Mouse (Mus musculus) embryo, embryonic 9.5 days (tissue): Measurements from ENCODE around the gene Mc1r.
"Not testable (repeated sequence)": the region's sequence is repeated elsewhere in the genome, so short reads cannot be mapped to it uniquely, and the experiment has no call there.

Source experiments
- DNase-seq: peaks from one replicate; pipeline ENCODE4 v3.0.0-alpha.2; 2017; ENCODE audit errors: extremely low spot score

Gene Mc1r

DNA sequence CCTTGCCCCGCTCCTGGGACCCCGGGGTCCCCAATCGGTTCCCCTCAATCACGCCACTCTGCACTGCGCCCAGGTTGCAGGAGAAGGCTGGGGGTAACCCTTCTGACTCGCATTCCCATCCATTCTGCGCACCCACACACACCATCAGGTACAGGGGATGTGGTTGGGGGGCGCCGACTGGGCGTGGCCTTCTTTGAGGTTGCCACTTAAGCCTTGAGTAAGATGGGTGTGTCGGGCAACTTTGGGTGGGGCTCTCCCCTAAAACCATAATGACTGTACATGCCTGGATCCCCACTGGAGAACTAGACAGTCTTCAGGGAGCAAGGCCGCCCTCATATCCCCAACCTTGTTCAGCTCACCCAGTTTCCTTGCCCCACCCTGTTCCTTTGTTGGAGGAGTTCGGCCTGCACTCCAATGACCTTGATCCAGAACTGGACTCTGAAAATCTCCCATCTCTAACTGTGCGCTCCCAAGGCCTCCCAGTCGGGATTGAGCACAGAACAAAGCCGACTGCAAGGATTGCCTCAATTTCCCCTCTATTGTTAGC is 4.9 kb downstream of the Mc1r start:
- no peak for DNase-seq

DNA sequence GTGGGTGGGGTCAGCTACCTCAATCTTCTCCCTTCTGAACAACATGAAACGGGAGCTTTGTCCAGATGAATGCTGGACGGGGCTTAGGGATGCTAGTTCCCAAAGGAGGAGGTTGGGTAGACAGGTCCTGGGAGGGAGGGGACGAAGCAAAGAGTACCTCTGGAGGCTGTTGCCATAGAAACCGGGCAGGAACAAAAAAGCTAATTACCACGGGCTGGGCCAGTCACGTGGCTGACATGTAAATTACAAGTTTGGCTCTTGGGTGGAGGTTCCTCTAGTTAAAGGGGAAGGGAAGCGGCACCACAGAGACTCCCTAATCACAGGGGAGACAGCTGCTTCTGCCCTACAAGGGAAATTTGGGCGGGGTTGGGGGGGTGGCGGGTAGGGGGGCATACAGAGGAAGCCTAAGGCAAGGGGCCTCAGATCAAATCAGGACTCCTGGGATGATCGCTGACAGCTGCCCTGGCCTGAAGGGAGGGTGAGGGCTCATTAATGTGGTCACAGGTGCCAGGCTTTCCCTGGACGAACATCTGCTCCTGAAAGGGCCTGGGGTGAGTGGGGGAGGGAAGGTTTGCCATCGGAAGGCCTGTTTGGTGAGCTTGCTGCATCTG is 5.8 kb downstream of the Mc1r start:
- DNase-seq = peak; percentile 52

DNA sequence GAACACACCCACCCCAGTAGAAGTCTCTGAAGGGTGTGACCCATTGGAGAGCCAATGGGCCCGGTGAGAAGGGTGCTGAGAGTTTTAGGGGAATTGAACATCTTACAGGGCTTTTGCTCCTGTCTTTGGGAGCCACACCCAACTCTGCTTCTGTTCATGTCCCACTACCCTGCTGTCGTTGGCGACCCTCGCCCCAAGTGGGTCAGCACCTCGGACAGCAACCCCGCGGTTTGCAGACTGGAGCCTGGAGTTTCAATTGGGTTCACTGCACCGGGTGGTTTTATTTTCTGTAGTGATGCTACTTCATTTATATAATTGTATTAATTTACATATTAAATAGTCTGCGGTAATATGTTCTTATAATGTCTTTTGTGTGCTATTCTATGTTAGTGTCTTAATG is 7.3 kb downstream of the Mc1r start:
- DNase-seq = peak; percentile 57

DNA sequence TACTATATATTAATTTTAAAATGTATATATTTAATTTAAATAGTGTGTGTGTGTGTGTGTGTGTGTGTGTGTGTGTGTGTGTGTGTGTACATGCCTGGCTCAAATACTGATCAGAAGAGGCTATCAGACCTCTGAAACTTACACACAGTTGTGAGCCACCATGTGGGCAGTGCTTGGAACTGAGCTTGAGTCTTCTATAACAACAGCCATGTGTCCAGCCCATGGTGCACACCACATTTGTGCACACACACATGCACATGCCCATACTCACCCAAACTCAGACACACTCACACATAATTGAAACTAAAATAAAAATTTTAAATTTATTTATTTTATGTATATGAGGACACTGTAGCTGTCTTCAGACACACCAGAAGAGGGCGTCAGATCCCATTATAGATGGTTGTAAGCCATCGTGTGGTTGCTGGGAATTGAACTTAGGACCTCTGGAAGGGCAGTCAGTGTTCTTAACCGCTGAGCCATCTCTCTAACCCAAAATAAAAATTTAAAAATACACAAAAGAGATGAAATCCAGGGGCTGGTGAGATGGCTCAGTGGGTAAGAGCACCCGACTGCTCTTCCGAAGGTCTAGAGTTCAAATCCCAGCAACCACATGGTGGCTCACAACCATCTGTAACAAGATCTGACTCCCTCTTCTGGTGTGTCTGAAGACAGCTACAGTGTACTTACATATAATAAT is 8.2 kb downstream of the Mc1r start:
- not testable (repeated sequence) for DNase-seq

DNA sequence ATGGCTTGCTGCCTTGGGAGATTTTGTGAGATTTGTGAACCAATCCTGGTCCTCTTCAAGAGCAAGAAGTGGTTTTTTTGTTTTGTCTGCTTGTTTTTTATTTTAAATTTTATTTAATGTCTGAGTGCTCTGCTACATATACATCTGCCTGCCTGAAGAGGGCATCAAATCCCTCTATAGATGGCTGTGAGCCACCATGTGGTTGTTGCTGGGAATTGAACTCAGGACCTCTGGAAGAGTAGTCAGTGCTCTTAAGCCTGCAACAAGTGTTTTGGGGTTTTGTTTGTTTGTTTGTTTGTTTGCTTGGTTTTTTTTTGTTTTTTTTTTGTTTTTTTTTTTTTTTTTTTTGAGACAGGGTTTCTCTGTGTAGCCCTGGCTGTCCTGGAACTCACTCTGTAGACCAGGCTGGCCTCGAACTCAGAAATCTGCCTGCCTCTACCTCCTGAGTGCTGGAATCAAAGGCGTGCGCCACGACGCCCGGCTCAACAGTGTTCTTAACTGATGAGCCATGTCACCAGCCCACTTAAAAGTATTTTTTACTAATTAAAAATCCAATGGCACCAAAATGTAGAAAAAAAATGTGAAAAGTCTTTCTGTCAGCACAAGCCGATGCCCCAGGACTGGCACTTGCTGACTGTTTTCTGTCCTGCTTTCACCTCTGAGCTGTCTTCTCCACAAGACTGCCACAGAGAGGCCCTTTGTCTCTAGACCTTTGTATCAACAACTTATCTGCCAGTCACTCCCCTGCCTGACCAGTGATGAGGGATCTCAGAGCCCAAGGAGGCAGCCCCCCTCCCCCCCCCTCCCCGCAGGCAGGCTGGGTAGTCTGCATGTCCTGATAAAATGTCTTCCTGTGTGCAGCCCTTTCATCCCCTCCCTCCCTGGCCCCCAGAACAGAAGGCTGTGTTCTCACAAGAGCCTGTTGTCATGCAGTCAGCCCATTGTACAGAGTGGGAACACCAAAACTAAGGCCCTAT is 9.3 kb downstream of the Mc1r start:
- DNase-seq = no peak

DNA sequence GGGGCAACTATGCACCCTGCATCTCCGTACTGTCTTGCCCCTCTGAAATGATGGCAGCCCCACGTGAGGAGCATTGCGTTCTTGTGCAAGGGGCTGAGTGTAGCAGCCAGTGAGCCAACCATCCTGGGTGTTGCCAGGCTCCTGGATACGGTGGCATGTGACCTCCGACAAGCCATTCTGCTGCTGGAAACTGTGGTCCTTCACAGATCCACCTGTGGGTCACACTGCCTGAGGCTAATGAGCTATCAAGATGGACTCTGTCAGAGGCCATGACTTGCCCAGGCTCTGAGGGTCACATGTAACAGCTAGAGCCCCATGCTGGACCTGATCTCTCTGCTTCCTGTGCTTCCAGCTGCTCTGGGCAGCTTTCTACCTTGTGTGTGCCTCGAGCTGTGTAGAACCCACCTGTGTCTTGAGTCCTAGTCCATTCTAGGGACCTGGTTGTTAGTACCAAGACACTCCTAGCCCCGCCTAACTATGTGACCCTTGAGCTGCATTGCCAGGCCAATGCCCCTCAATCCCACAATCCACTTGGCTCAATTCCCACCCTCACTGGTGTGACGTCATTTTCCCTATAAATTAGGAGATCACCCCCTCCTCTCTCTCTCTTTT is 10.1 kb downstream of the Mc1r start:
- no peak for DNase-seq

DNA sequence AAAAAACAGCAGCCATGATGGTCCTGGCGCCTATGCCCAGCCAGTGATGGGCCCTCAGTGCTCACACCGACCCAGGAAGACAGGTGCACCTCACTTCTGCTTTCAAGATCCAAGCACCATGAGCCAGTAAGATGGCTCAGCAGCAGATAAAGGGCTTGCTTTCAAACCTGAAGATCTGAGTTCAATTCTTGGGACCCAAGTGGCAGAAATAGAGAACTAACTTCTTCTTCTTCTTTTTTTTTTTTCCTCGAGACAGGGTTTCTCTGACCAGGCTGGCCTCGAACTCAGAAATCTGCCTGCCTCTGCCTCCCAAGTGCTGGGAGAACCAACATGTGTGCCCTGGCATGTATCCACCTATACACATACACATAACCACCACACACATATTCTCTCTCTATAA is 12.8 kb downstream of the Mc1r start:
- no peak for DNase-seq

DNA sequence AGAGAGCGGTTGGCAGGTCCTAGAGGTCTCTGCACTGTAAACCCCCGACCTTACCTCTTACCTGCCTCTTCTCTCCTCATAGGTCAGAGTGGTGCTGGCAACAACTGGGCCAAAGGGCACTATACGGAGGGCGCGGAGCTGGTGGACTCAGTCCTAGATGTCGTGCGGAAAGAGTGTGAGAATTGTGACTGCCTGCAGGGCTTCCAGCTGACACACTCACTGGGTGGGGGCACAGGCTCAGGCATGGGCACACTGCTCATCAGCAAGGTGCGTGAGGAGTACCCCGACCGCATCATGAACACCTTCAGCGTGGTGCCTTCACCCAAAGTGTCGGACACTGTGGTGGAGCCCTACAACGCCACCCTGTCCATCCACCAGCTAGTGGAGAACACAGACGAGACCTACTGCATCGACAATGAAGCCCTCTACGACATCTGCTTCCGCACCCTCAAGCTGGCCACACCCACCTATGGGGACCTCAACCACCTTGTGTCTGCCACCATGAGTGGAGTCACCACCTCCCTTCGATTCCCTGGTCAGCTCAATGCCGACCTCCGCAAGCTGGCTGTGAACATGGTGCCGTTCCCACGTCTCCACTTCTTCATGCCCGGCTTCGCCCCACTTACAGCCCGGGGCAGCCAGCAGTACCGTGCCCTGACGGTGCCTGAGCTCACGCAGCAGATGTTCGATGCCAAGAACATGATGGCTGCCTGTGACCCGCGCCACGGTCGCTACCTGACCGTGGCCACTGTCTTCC is 13.8 kb downstream of the Mc1r start:
- no peak for DNase-seq

DNA sequence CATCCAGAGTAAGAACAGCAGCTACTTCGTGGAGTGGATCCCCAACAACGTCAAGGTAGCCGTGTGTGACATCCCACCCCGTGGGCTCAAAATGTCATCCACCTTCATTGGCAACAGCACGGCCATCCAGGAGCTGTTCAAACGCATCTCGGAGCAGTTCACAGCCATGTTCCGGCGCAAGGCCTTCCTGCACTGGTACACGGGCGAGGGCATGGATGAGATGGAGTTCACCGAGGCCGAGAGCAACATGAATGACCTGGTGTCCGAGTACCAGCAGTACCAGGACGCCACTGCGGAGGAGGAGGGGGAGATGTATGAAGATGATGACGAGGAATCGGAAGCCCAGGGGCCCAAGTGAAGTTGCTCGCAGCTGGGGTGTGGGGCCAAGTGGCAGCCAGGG is 14.4 kb downstream of the Mc1r start:
- DNase-seq = no peak

DNA sequence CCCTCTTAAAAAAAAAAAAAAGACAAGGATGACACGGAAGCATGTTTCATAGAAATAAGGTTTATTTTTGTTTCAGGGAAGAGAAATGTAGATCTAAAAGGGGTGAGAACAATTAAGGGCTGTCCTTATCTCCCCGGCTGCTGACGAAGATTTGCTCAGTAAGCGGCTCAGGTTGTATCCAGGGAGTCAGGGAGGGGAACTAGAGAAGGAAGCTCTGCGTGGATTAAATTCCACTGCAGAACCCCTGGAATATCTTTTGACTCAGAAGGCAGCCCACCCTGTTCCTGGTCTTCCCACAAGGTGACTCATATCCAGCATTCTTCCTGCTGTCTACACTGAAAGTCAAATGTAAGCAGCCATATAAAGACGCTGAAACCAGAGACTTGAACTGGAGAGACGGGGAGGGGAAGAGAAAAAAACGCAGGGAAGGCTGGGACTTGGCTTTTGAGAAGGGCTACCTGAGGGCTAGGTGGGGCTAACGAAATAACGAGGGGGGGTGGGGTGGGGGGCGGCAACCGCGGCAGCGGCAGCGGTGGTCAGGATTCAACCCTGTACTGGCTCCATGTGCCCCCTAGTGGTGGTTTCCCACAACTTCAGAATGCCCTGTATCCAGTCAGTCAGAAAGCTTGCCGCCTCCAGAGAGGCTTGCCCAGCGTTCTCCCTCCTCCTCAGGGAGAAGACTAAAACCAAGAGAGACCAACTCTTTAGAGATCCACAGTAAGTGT is 15.3 kb downstream of the Mc1r start:
- peak; percentile 73 for DNase-seq

DNA sequence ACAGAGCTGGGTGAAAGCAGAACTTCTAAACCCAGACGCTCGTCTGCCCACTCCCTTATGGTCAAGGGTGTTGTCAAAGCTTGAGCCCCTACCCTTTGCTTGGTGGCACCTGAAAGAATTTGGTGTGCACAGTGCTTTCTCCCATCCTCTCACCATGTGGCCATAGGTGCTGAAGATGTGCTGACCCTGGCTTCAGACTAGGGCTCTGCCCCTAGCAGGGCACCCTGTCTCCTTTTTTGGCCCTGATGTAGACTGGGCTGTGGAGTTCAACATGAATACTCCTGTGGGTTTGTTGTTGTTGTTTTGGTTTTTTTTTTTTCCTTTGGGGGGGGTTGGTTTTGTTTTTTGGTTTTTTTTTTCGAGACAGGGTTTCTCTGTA is 15.9 kb downstream of the Mc1r start:
- DNase-seq = no peak

DNA sequence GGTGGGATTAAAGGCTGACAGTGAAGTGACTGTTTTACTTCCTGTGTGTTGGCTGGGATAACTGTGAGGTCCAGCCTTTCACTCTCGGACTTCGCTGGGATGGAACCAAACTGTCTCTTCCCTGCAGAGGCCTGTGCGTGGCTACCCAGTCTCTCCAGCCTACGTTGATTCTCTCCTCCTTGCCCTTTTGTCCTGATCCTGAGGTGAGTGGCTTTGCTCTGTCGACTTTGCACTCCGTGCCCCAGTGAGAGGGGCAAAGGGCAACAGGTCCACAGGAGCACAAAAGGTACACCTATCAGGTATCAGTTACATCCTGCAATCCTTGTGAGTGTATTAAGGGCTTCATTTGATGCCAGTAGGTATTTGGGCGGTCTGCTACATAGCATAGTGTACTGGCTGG is 16.5 kb downstream of the Mc1r start, which contains the start of gene Def8:
TSS of gene Def8 (plus strand) at position 87 of the 400 bp plus-strand sequence.
- DNase-seq = no peak

DNA sequence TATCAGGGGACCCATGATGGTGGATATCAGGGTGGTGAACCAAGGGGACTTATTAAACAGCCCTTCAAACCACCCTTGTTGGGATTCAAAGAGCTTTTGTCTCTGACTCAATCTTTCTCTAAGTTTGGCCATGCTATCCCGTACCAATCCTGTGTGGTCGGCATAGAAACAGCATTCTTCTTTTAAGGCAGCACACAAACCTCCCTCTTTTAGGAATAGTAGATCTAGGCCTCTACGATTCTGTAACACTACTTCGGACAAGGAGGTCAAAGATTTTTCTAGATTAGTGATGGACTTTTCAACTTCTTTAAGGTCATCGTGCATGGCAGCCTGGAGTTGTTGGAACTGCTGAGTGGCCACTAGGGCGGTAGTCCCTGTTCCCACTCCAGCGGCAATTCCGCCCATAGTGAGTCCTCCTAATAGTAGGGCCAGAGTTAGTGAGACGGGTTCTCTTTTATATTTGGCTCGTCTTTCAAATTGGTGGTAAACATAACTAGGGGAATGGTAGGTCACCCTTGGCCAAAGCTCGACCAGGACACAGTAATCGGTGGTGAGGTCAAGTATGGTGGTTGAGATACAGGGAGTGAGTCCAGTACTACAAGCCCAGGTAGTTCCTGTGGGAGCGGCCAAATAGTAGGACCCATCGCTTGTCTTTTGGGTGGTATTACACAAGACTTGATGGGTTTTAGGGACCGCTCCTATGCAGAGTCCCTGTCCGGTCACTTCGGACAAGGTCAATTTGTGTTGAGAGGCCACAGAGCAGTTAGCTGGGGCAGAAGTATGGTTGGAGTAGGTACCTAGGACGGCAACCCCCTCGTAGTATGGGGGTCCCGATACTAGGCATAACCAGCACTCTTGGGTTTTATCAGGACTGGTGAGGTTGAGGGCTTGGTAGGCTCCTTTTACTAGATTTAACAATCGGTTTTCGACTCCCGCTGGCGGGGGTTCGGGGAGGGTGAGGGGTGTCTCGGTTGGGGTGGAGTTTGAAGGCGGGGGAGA is 19.9 kb downstream of the Mc1r start:
- DNase-seq = no peak

DNA sequence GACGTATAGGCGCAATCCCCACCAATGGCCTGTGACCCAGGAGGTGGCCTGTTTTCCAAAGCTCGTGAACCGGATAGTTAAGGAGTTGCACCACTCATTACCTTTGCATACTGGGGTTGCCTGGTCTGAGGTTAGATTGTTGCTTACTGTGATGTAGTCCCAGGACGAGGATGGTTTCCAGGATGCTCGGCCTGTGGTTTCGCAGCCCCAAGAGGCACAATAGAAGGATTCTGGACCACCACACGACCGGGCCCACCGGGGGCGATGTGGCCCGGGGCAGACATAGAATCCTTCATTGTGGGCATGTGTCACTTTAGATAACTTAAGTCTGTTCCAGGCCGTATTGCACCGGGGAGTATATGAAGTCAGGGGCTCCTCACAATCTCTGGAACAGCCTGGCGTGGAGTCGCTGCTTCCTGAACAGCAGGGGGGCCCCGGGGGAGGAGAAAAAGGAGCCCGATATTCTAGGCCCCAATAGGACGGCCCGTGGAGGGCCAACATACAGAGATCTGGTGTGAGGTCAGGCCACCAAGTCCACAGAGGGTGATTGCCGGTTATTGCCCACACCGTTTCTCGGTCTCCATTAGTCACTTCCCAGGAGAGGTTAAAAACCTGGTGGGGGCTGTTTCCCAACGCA is 20.9 kb downstream of the Mc1r start:
- no peak for DNase-seq

DNA sequence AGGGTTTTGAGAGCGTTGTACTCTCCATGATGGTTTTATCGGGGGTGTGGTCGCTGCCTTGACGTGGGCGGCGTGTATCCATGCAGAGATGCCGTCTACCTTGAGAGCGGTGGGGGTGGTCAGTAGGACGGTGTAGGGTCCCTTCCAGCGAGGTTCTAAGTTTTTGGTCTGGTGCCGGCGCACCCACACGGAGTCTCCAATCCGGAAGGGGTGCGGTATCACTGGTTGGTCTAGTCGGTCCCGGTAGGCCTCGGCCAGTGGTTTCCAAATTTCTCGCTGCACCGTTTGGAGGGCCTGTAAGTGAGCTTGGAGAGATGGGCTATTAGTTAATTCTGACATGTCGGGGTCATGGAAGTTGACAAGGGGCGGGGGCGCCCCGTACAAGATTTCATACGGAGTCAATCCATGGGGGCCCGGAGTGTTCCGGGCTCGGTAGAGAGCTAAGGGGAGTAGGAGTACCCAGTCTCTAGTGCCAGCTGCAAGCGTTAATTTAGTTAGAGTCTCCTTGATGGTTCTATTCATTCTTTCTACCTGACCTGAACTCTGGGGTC is 21.5 kb downstream of the Mc1r start:
- no peak for DNase-seq

DNA sequence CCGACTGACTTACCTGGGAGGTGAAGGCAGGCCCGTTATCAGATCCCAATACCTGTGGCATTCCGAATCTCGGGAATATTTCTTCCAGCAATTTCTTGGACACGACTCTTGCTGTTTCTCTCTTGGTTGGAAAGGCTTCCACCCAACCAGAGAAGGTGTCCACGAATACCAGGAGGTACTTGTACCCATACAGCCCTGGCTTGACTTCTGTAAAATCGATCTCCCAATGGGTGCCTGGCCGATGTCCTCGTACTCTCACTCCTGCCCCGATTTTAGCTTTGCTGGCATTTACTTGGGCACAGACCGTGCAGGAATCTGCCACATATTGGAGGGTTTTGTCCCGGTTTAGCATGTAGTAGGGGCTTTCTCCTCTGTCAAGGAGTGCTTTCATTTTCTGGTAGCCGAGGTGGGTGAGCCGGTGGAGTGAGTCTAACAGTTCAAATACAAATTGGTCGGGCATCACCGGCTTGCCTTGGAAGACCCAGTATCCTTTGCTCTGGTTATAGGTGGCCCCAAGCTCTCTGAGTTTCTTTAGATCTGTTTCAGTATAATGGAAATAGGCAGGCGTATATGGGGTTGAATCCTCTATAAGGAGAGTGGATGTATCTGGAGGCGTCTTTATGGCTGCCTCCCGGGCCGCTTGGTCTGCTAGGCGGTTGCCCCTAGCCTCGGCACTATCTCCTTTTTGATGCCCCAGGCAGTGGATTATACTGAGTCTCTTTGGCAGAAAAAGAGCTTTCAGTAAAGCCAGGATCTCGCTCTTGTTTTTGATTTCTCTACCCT is 22.2 kb downstream of the Mc1r start:
- DNase-seq = no peak

DNA sequence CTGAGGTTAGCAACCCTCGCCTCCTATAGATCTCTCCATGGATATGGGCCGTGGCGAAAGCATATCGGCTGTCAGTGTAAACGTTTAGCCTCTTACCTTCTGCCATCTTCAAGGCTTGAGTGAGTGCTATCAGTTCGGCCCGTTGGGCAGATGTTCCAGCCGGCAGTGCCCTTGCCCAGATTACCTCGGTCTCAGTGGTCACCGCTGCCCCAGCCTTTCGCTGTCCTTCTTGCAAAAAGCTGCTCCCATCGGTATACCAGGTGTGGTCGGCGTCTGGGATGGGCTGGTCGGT is 22.8 kb downstream of the Mc1r start:
- not testable (repeated sequence) for DNase-seq

DNA sequence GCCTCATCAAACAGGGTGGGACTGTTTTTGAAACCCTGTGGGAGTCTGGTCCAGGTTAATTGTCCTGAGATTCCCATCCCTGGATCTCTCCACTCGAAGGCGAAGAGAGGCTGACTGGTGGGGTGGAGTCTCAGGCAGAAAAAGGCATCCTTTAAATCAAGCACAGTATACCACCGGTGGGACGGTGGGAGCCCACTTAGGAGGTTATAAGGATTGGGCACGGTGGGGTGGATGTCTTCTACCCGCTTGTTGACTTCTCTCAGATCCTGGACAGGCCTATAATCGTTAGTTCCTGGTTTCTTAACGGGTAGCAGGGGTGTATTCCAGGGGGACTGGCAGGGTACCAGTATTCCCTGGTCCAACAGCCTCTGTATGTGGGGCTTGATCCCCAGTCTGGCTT is 24.0 kb downstream of the Mc1r start:
- not testable (repeated sequence) for DNase-seq
